In the genomic region with DNA sequence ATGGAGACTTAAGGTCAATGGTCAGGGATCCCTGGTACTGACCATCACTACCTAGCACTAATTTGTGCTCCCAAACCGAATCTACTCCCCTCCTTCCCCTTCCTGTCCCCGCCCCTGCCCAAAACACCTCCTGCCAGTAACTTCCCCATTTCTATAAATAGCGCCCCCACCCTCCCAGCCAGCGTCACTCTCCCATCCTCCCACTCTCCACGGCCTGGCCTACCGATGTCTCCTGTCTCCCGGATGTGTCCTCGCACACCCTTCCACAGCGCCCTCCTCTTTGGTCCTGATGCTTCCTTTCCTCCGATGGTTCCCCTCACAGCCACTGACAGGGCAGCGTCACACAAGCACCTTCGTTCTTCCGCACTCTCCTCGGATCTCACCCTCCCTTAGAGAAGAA, we compare ENCODE assay signal across 8 mouse cellular contexts. TPM values are rescaled to one million over a fixed set of nuclear protein-coding genes. Genes with fewer than 3 reads are reported as not detected.
DNase-seq lines count a peak whose midpoint lies in the region; ATAC-seq lines count a peak whose summit lies in the region.

No protein-coding gene starts in this region.

- H3K9me3 ChIP-seq in heart, embryonic 14.5 days (ENCODE audit: control insufficient read depth, low read length): no peaks in the 10 kb centered on the region

- no peak overlapping the region for H3K4me3 ChIP-seq in heart, embryonic 14.5 days (ENCODE audit: control insufficient read depth in 1 of 2, insufficient read depth in 1 of 2, low read depth in 1 of 2, low read length in 2 of 2)

- peak; percentile 70 for ATAC-seq in heart, embryonic 14.5 days (ENCODE audit: insufficient number of reproducible peaks, insufficient read depth, low FRiP score, low read depth)

- intact Hi-C loops in left cerebral cortex, postnatal 14 days (cut with DNase I): no loop called here

- peak overlapping the region; percentile 46 for H3K4me2 ChIP-seq in heart, embryonic 14.5 days (ENCODE audit: low read length)

- WGBS in heart, embryonic 14.5 days: 10% methylated on average over 14 of the region's 14 CpGs

- H3K9ac ChIP-seq in heart, embryonic 14.5 days (ENCODE audit: low read length): peak overlapping the region; percentile 48

- H3K36me3 ChIP-seq in heart, embryonic 14.5 days (ENCODE audit: control insufficient read depth, insufficient read depth, low read length): no peaks in the 10 kb centered on the region

- DNase-seq in left cerebral cortex, postnatal 14 days (ENCODE audit: low spot score in 2 of 2): peak; percentile 62 to 67
- DNase-seq in left cerebral cortex, adult 9 months (ENCODE audit: low spot score in 2 of 2): no peak
- peak; percentile 48 to 76 for DNase-seq in adrenal gland, postnatal 36 days
- DNase-seq in kidney, postnatal 4 days: peak; percentile 55 to 68
- DNase-seq in monocyte, adult 2 months (ENCODE audit: low read depth in 1 of 2, low spot score in 2 of 2): peak; percentile 68 to 81
- DNase-seq in thymus, postnatal 4 days: peak; percentile 76
- DNase-seq in layer of hippocampus, adult 9-10 months (ENCODE audit: low spot score): no peak

- H3K4me1 ChIP-seq in heart, embryonic 14.5 days (ENCODE audit: control insufficient read depth in 2 of 2, insufficient read depth in 2 of 2, low read length in 2 of 2): peaks cover 36 to 41% of the 10 kb centered on the region in 2 experiments

- H3K27me3 ChIP-seq in heart, embryonic 14.5 days (ENCODE audit: control insufficient read depth, insufficient read depth, low read length): no peaks in the 10 kb centered on the region

- H3K27ac ChIP-seq in heart, embryonic 14.5 days (replicated peaks in 1 of 2; ENCODE audit: control insufficient read depth in 1 of 2, insufficient read depth in 1 of 2, low read depth in 2 of 2, low read length in 2 of 2): peak overlapping the region; percentile 76 to 86

RNA-seq across cellular contexts. Expression of gene Ier5, which starts 39.9 kb away (rescaled TPM):
- total RNA-seq in left cerebral cortex, postnatal 14 days (2021): 10 to 100 TPM; 36.8 to 37.1 TPM
- 10 to 100 TPM in 1 of 2 experiments, 1 to 10 TPM in 1; 6.1 to 10.4 TPM for total RNA-seq in adrenal gland, postnatal 36 days (2021)
- polyA plus RNA-seq in heart, embryonic 14.5 days (2014; fragmentation: Nextera tagmentation; extraction: Ambion mirVana): 8.3 and 10.4 TPM in 2 replicates

Comparison
In these comparisons a context has a peak if more than half of its experiments do, and no peak if none do; other contexts are left out.
1. DNase-seq: peak in left cerebral cortex, postnatal 14 days (2 of 2), adrenal gland, postnatal 36 days (2 of 2), kidney, postnatal 4 days (2 of 2), monocyte, adult 2 months (2 of 2) and thymus, postnatal 4 days (single experiment); none in left cerebral cortex, adult 9 months (0 of 2) and layer of hippocampus, adult 9-10 months (single experiment).